Mouse (Mus musculus): ENCODE measurements around the gene Fxyd1. TPM values are rescaled to one million over a fixed set of nuclear protein-coding genes. Genes with fewer than 3 reads are reported as not detected.

The Fxyd1 gene
- polyA plus RNA-seq, 1 experiment from 2014 or later: 9.4 TPM

GRCm38 (mm10) chr7:31051321-31052021, 5.5 kb downstream of the Fxyd1 start, which contains the start of gene Fxyd7:
TSS of gene Fxyd7 (minus strand) at chr7:31051467.
- Histone ChIP-seq H3K9me3 (replicated peaks; ENCODE audit: control insufficient read depth, low read length) (no peaks in the 10 kb centered on the region), H3K27ac (ENCODE audit: low read depth, low read length) (no peak within 1 kb of the TSS), H3K4me2 (ENCODE audit: low read length) (peak within 1 kb of the TSS; percentile 53), H3K4me1 (ENCODE audit: control insufficient read depth, insufficient read depth, low read length) (peaks cover 11% of the 10 kb centered on the region), H3K4me3 (ENCODE audit: low read depth, low read length) (peak within 1 kb of the TSS; percentile 27), H3K36me3 (ENCODE audit: control insufficient read depth, insufficient read depth, low read length) (no peaks in the 10 kb centered on the region), H3K27me3 (replicated peaks; ENCODE audit: control insufficient read depth, insufficient read depth, low read length) (peaks cover 43% of the 10 kb centered on the region), H3K9ac (ENCODE audit: low read length) (peak within 1 kb of the TSS; percentile 38)
- peak; percentile 16; the same call in 1 of the 2 replicates for ATAC-seq
- 1% methylated on average over 27 of the region's 28 CpGs for WGBS
- DNase-seq (ENCODE audit: low spot score): no peak

DNA sequence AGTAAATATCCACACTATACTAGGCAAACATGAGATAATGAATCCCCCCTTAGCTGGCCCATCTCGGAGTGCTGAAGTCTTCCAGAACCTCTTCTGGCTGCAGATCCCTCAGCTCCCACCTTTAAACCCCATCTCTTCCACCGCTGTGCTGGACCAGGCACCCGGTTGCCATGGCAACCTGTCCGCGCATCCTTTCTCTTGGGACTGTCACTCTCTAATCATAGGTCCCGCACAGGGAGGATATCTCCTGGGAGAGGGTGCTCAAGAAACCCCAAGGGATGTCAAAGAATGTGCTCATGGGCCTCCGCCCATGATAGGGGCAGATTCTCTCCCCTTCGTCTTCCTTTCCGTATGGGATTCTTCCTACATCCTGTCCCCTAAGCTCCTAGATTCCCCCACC, 6.1 kb downstream of the Fxyd1 start:
- Histone ChIP-seq H3K9ac (ENCODE audit: low read length) (peak overlapping the region; percentile 38), H3K36me3 (ENCODE audit: control insufficient read depth, insufficient read depth, low read length) (no peaks in the 10 kb centered on the region), H3K4me1 (ENCODE audit: control insufficient read depth, insufficient read depth, low read length) (peaks cover 11% of the 10 kb centered on the region), H3K9me3 (replicated peaks; ENCODE audit: control insufficient read depth, low read length) (no peaks in the 10 kb centered on the region), H3K27ac (ENCODE audit: low read depth, low read length) (no peak overlapping the region), H3K4me2 (ENCODE audit: low read length) (peak overlapping the region; percentile 53), H3K27me3 (replicated peaks; ENCODE audit: control insufficient read depth, insufficient read depth, low read length) (peaks cover 43% of the 10 kb centered on the region), H3K4me3 (ENCODE audit: low read depth, low read length) (peak overlapping the region; percentile 27)
- ATAC-seq: peak; percentile 17; the same call in 1 of the 2 replicates
- peak; percentile 50 for DNase-seq (ENCODE audit: low spot score)
- 1% methylated on average over 9 of the region's 9 CpGs for WGBS

- Histone ChIP-seq H3K4me1 (ENCODE audit: control insufficient read depth, insufficient read depth, low read length) (peaks cover 11% of the 10 kb centered on the region), H3K27ac (ENCODE audit: low read depth, low read length) (no peak overlapping the region), H3K9me3 (replicated peaks; ENCODE audit: control insufficient read depth, low read length) (no peaks in the 10 kb centered on the region), H3K27me3 (replicated peaks; ENCODE audit: control insufficient read depth, insufficient read depth, low read length) (peaks cover 43% of the 10 kb centered on the region), H3K4me2 (ENCODE audit: low read length) (peak overlapping the region; percentile 53), H3K9ac (ENCODE audit: low read length) (peak overlapping the region; percentile 38), H3K4me3 (ENCODE audit: low read depth, low read length) (peak overlapping the region; percentile 27), H3K36me3 (ENCODE audit: control insufficient read depth, insufficient read depth, low read length) (no peaks in the 10 kb centered on the region)
- DNase-seq (ENCODE audit: low spot score): no peak
- 0 out of 2 replicates have a peak, but pooled peaks have one; percentile 4 for ATAC-seq
- 1% methylated on average over 6 of the region's 6 CpGs for WGBS
Measured at GRCm38 (mm10) chr7:31050487-31050886, 6.5 kb downstream of the Fxyd1 start.

GRCm38 (mm10) chr7:31049846-31050281, 7.1 kb downstream of the Fxyd1 start:
- H3K9ac ChIP-seq (ENCODE audit: low read length): peak overlapping the region; percentile 38
- no peaks in the 10 kb centered on the region for H3K9me3 ChIP-seq (replicated peaks; ENCODE audit: control insufficient read depth, low read length)
- H3K4me3 ChIP-seq (ENCODE audit: low read depth, low read length): peak overlapping the region; percentile 27
- no peaks in the 10 kb centered on the region for H3K36me3 ChIP-seq (ENCODE audit: control insufficient read depth, insufficient read depth, low read length)
- ATAC-seq: peak; percentile 51
- WGBS: under 1% methylated on average over 12 of the region's 15 CpGs
- H3K4me1 ChIP-seq (ENCODE audit: control insufficient read depth, insufficient read depth, low read length): peaks cover 11% of the 10 kb centered on the region
- peak overlapping the region; percentile 5; the same call in 1 of the 2 replicates for H3K27ac ChIP-seq (ENCODE audit: low read depth, low read length)
- H3K27me3 ChIP-seq (replicated peaks; ENCODE audit: control insufficient read depth, insufficient read depth, low read length): peaks cover 43% of the 10 kb centered on the region
- DNase-seq (ENCODE audit: low spot score): peak; percentile 61
- H3K4me2 ChIP-seq (ENCODE audit: low read length): peak overlapping the region; percentile 53

DNA sequence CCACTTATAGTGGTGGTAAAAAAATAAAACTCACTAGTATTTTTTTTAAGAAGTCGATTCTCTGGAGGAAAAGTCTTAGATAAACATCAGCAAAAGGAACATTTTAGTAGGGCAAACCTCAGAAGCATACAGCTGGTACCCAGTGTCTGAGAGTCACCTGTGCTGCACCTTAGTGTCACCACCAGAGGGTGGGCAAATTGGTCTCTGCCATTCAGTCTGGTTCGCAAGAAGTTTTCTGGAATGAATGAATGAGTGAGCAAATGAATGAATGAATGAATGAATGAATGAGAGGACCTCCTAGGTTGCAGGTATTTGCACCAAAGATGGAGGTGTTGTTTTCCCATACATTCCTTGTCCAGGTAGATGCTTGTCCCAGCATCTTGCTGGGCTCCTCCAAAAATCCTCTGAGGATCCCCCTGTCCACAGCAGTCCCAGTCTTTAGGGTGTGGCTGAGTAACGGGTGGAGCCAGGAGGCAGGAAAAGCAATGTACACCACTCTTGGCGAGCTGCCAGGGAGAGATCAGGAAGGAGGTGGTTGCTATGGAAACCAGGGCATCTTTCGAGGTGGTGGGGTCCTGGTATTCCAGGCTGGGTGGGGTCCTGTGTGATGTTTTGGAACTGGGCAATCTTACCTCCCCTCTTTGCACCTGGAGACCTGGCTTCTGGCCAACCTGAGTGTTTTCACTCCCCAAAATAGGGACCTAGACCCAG, 7.7 kb downstream of the Fxyd1 start:
- peak overlapping the region; percentile 53 for H3K4me2 ChIP-seq (ENCODE audit: low read length)
- H3K4me1 ChIP-seq (ENCODE audit: control insufficient read depth, insufficient read depth, low read length): peaks cover 11% of the 10 kb centered on the region
- peak; percentile 79 for DNase-seq (ENCODE audit: low spot score)
- H3K36me3 ChIP-seq (ENCODE audit: control insufficient read depth, insufficient read depth, low read length): no peaks in the 10 kb centered on the region
- H3K27me3 ChIP-seq (replicated peaks; ENCODE audit: control insufficient read depth, insufficient read depth, low read length): peaks cover 46% of the 10 kb centered on the region
- peak overlapping the region; percentile 27 for H3K4me3 ChIP-seq (ENCODE audit: low read depth, low read length)
- peak overlapping the region; percentile 38 for H3K9ac ChIP-seq (ENCODE audit: low read length)
- WGBS: 18% methylated on average over 5 of the region's 5 CpGs
- no peaks in the 10 kb centered on the region for H3K9me3 ChIP-seq (replicated peaks; ENCODE audit: control insufficient read depth, low read length)
- 0 out of 2 replicates have a peak overlapping the region, but pooled peaks have one; percentile 5 for H3K27ac ChIP-seq (ENCODE audit: low read depth, low read length)
- ATAC-seq: peak; percentile 18; the same call in 1 of the 2 replicates

DNA sequence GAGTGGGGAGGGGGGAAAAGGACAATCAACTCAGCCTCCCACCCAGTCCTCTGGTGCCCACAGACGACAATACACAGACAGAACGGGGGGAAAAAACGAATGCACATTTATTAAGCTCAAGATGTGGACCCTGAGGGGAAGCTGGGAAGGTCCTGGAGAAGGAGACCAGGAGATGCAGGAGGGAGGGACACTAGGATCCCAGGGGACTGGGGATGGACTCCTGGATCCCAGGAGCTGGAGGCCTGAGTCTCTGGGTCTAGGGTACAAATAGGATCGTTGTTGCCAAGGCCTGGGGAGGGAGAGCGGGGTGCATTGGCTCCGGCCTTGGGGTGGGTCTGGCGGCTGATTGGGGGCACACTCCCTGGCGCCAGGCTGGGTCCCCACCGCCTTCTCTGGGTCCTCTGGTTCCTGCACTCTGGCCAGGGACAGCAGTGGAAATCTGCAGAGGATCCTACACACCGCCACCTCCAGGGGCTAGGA, 14.5 kb downstream of the Fxyd1 start, which contains the start of gene Fxyd5:
Fxyd5 (minus strand) TSS at position 51 of the 480 bp plus-strand sequence.
- 34% methylated on average over 10 of the region's 10 CpGs for WGBS
- Histone ChIP-seq H3K4me3 (ENCODE audit: low read depth, low read length) (no peak within 1 kb of the TSS; the same call in 1 of the 2 replicates), H3K4me2 (ENCODE audit: low read length) (peak within 1 kb of the TSS; percentile 33; the same call in 1 of the 2 replicates), H3K4me1 (ENCODE audit: control insufficient read depth, insufficient read depth, low read length) (no peaks in the 10 kb centered on the region), H3K36me3 (ENCODE audit: control insufficient read depth, insufficient read depth, low read length) (no peaks in the 10 kb centered on the region), H3K9me3 (replicated peaks; ENCODE audit: control insufficient read depth, low read length) (no peaks in the 10 kb centered on the region), H3K9ac (ENCODE audit: low read length) (no peak within 1 kb of the TSS; the same call in 1 of the 2 replicates), H3K27ac (ENCODE audit: low read depth, low read length) (no peak within 1 kb of the TSS), H3K27me3 (replicated peaks; ENCODE audit: control insufficient read depth, insufficient read depth, low read length) (peaks cover 13% of the 10 kb centered on the region; the same call in 1 of the 2 replicates)
- ATAC-seq (no peak), DNase-seq (ENCODE audit: low spot score) (no peak)

DNA sequence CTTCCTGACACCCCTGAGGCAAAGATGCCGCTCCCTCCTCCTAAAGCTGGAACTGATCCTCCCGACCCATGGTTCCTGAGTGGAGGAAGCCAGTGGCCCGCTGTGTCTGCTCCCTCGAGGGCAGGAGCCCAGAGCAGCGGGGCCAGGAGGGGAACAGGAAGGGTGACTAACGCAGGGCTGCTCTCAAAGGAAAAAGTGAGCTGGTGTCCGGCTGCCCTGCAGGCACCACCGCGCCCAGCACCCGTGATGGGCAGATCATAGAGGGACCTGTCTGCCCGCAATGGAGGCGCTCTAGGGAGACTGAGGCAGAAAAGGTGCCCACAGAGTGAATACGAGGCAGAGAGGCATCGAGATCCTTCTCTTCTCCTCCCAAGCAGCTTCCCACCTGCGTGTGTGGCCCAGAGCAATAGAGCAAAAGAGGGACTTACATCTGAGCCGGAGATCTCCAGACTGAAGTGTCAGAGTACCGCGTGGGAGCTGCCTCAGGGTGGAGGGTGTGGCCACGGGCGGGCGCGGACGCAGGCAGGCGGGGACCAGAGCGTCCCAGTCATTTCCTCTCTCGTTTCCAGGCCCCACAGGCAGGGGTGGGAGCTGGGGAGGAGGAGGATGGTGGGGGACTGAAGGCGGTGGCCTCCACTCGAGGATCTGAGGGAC, 15.2 kb downstream of the Fxyd1 start:
- H3K9ac ChIP-seq (ENCODE audit: low read length): no peak overlapping the region; the same call in 1 of the 2 replicates
- DNase-seq (ENCODE audit: low spot score): no peak
- H3K9me3 ChIP-seq (replicated peaks; ENCODE audit: control insufficient read depth, low read length): no peaks in the 10 kb centered on the region
- H3K27ac ChIP-seq (ENCODE audit: low read depth, low read length): no peak overlapping the region
- no peaks in the 10 kb centered on the region for H3K36me3 ChIP-seq (ENCODE audit: control insufficient read depth, insufficient read depth, low read length)
- peaks cover 13% of the 10 kb centered on the region; the same call in 1 of the 2 replicates for H3K27me3 ChIP-seq (replicated peaks; ENCODE audit: control insufficient read depth, insufficient read depth, low read length)
- H3K4me1 ChIP-seq (ENCODE audit: control insufficient read depth, insufficient read depth, low read length): no peaks in the 10 kb centered on the region
- peak overlapping the region; percentile 33; the same call in 1 of the 2 replicates for H3K4me2 ChIP-seq (ENCODE audit: low read length)
- 3% methylated on average over 28 of the region's 28 CpGs for WGBS
- H3K4me3 ChIP-seq (ENCODE audit: low read depth, low read length): no peak overlapping the region; the same call in 1 of the 2 replicates
- ATAC-seq: no peak

DNA sequence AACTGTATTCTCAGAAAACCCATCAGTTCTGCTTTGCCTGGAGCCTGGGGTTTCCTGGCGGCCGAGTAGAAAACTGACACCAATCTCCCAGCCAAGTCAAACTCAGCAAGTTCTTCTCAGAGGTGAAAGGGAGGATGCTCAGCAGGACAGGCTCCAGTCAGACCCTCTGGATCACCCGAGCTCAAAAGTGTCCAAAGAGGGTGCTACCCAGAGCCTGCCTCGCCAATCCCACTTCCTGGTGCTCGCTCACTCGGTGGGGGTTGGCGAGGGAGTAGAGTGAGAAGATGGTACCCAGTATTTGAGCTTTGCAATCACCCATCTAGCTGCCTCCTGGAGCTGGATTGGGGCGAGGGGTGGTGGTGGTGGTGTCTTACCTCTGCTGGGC, 16.0 kb downstream of the Fxyd1 start:
- H3K4me3 ChIP-seq (ENCODE audit: low read depth, low read length): no peak overlapping the region
- H3K36me3 ChIP-seq (ENCODE audit: control insufficient read depth, insufficient read depth, low read length): no peaks in the 10 kb centered on the region
- H3K27me3 ChIP-seq (replicated peaks; ENCODE audit: control insufficient read depth, insufficient read depth, low read length): peaks cover 13% of the 10 kb centered on the region; the same call in 1 of the 2 replicates
- DNase-seq (ENCODE audit: low spot score) (no peak), ATAC-seq (no peak)
- H3K4me2 ChIP-seq (ENCODE audit: low read length): no peak overlapping the region
- no peak overlapping the region for H3K9ac ChIP-seq (ENCODE audit: low read length)
- no peaks in the 10 kb centered on the region for H3K9me3 ChIP-seq (replicated peaks; ENCODE audit: control insufficient read depth, low read length)
- 42% methylated on average over 8 of the region's 8 CpGs for WGBS
- H3K27ac ChIP-seq (ENCODE audit: low read depth, low read length): no peak overlapping the region
- no peaks in the 10 kb centered on the region for H3K4me1 ChIP-seq (ENCODE audit: control insufficient read depth, insufficient read depth, low read length)

Data from forebrain, embryonic 14.5 days (tissue).